Mouse (Mus musculus) adrenal gland (tissue): ENCODE data around the gene Gm8247.
"Not testable (repeated sequence)": the region's sequence is repeated elsewhere in the genome, so short reads cannot be mapped to it uniquely, and the experiment has no call there.

ENCODE experiments used
- intact Hi-C: fragments of 180-260 bp; cut with DNase I; formaldehyde crosslinking; loops from one replicate; pipeline ENCODE4 v1.15.1; 2025
- long read RNA-seq, 2 experiments: library from polyadenylated mRNA; unstranded; transcript quantifications; one replicate each; pipeline ENCODE4 v2.0.0; 2020; ENCODE audit warnings: borderline replicate concordance in 1 of 2; ENCODE audit not compliant: insufficient replicate concordance in 1 of 2

Gm8247 gene
- long read RNA-seq, experiment 1, result 0 reads
- long read RNA-seq, experiment 2, result 0 reads

- intact Hi-C loops, result not testable (repeated sequence)
These were observed at the start of gene Gm8247 for GRCm38 (mm10) chr14:44582853-44583252. Gene Gm8247, plus strand, starts transcription at chr14:44583153.

GRCm38 (mm10) chr14:44547961-44548360 is 35.0 kb upstream of the Gm8247 start:
- intact Hi-C loops, result not testable (repeated sequence)

- intact Hi-C loops, result not testable (repeated sequence)
These were observed 8.8 kb downstream of the Gm8247 start for GRCm38 (mm10) chr14:44591765-44592164.

- intact Hi-C loops, result not testable (repeated sequence)
These were observed 44.8 kb downstream of the Gm8247 start, which contains the start of gene Gm5624 for GRCm38 (mm10) chr14:44627737-44628136. Gene Gm5624, minus strand, starts transcription at chr14:44627938.
